Mouse (Mus musculus) E14TG2a.4 (cell line): ENCODE results near the gene Daxx.

Source experiments
- CTCF ChIP-seq: conservative IDR thresholded peaks from 2 replicates; pipeline ENCODE4 v1.5.1; 2014; ENCODE audit warnings: low read length
- NANOG ChIP-seq: IDR thresholded peaks from 2 replicates; pipeline ENCODE4 v1.6.1; 2014; ENCODE audit warnings: borderline replicate concordance, low read length, mixed read lengths

GRCm38 (mm10) chr17:33902079-33902478 is 7.1 kb upstream of the Daxx start:
- no peak for TF ChIP-seq CTCF
- TF ChIP-seq NANOG: no peak
